Mouse (Mus musculus): ENCODE measurements around the gene Irs3. TPM values are rescaled to one million over a fixed set of nuclear protein-coding genes. Genes with fewer than 3 reads are reported as not detected.
A peak's percentile ranks its signal among the peaks of the same experiment; 100 is the strongest.

Irs3 gene
- polyA plus RNA-seq, 1 experiment from 2014 or later = 0.09 TPM

- H3K27ac ChIP-seq (ENCODE audit: low read length) = no peak within 1 kb of the TSS
- 71% methylated on average over 11 of the region's 11 CpGs for WGBS
- H3K9ac ChIP-seq (replicated peaks; ENCODE audit: low read depth, low read length) = no peak within 1 kb of the TSS
Observed at GRCm38 (mm10) chr5:137613550-137613949, 32.0 kb downstream of the Irs3 start, which contains the start of gene Pcolce. Gene Pcolce, minus strand, starts transcription at chr5:137613784.

GRCm38 (mm10) chr5:137613076-137613475 lies 32.4 kb downstream of the Irs3 start:
- Histone ChIP-seq H3K4me2 (ENCODE audit: low read length) (no peak overlapping the region), H3K27me3 (replicated peaks; ENCODE audit: control insufficient read depth, insufficient read depth, low read length) (no peaks in the 10 kb centered on the region), H3K36me3 (ENCODE audit: control insufficient read depth, insufficient read depth) (no peaks in the 10 kb centered on the region), H3K9ac (replicated peaks; ENCODE audit: low read depth, low read length) (no peak overlapping the region), H3K4me1 (replicated peaks; ENCODE audit: control insufficient read depth, insufficient read depth, low read length) (no peaks in the 10 kb centered on the region), H3K9me3 (ENCODE audit: control insufficient read depth, low read length) (no peaks in the 10 kb centered on the region), H3K27ac (ENCODE audit: low read length) (no peak overlapping the region), H3K4me3 (replicated peaks; ENCODE audit: low read length) (no peak overlapping the region)
- 75% methylated on average over 5 of the region's 5 CpGs for WGBS
- ATAC-seq = no peak

More at GRCm38 (mm10) chr5:137613550-137613949, 32.0 kb downstream of the Irs3 start, which contains the start of gene Pcolce:
- Histone ChIP-seq H3K9me3 (ENCODE audit: control insufficient read depth, low read length) (no peaks in the 10 kb centered on the region), H3K27me3 (replicated peaks; ENCODE audit: control insufficient read depth, insufficient read depth, low read length) (no peaks in the 10 kb centered on the region), H3K4me1 (replicated peaks; ENCODE audit: control insufficient read depth, insufficient read depth, low read length) (no peaks in the 10 kb centered on the region), H3K4me2 (ENCODE audit: low read length) (no peak within 1 kb of the TSS), H3K4me3 (replicated peaks; ENCODE audit: low read length) (no peak within 1 kb of the TSS), H3K36me3 (ENCODE audit: control insufficient read depth, insufficient read depth) (no peaks in the 10 kb centered on the region)
- ATAC-seq = no peak

- Histone ChIP-seq H3K4me1 (replicated peaks; ENCODE audit: control insufficient read depth, insufficient read depth, low read length) (0 out of 2 replicates have a peak, but pooled peaks cover 2% of the 10 kb centered on the region), H3K27me3 (replicated peaks; ENCODE audit: control insufficient read depth, insufficient read depth, low read length) (no peaks in the 10 kb centered on the region; the same call in 1 of the 2 replicates), H3K9me3 (ENCODE audit: control insufficient read depth, low read length) (no peaks in the 10 kb centered on the region), H3K27ac (ENCODE audit: low read length) (no peak overlapping the region), H3K4me2 (ENCODE audit: low read length) (no peak overlapping the region), H3K36me3 (ENCODE audit: control insufficient read depth, insufficient read depth) (no peaks in the 10 kb centered on the region), H3K9ac (replicated peaks; ENCODE audit: low read depth, low read length) (no peak overlapping the region), H3K4me3 (replicated peaks; ENCODE audit: low read length) (no peak overlapping the region)
- 33% methylated on average over 6 of the region's 6 CpGs for WGBS
- ATAC-seq = no peak
Observed at GRCm38 (mm10) chr5:137611245-137611602, 34.3 kb downstream of the Irs3 start.

- Histone ChIP-seq H3K27me3 (replicated peaks; ENCODE audit: control insufficient read depth, insufficient read depth, low read length) (no peaks in the 10 kb centered on the region; the same call in 1 of the 2 replicates), H3K4me2 (ENCODE audit: low read length) (no peak overlapping the region), H3K9ac (replicated peaks; ENCODE audit: low read depth, low read length) (no peak overlapping the region), H3K4me3 (replicated peaks; ENCODE audit: low read length) (no peak overlapping the region), H3K9me3 (ENCODE audit: control insufficient read depth, low read length) (no peaks in the 10 kb centered on the region), H3K27ac (ENCODE audit: low read length) (no peak overlapping the region), H3K4me1 (replicated peaks; ENCODE audit: control insufficient read depth, insufficient read depth, low read length) (0 out of 2 replicates have a peak, but pooled peaks cover 2% of the 10 kb centered on the region), H3K36me3 (ENCODE audit: control insufficient read depth, insufficient read depth) (no peaks in the 10 kb centered on the region)
- no peak for ATAC-seq
- WGBS = 24% methylated on average over 11 of the region's 12 CpGs
Observed at GRCm38 (mm10) chr5:137610548-137611244, 34.8 kb downstream of the Irs3 start.

GRCm38 (mm10) chr5:137610056-137610455 lies 35.5 kb downstream of the Irs3 start:
- ATAC-seq = no peak
- no peaks in the 10 kb centered on the region for H3K36me3 ChIP-seq (ENCODE audit: control insufficient read depth, insufficient read depth)
- no peaks in the 10 kb centered on the region for H3K9me3 ChIP-seq (ENCODE audit: control insufficient read depth, low read length)
- H3K4me1 ChIP-seq (replicated peaks; ENCODE audit: control insufficient read depth, insufficient read depth, low read length) = 0 out of 2 replicates have a peak, but pooled peaks cover 2% of the 10 kb centered on the region
- no peaks in the 10 kb centered on the region; the same call in 1 of the 2 replicates for H3K27me3 ChIP-seq (replicated peaks; ENCODE audit: control insufficient read depth, insufficient read depth, low read length)
- WGBS = 80% methylated on average over 4 of the region's 4 CpGs
- H3K27ac ChIP-seq (ENCODE audit: low read length) = no peak overlapping the region
- no peak overlapping the region for H3K9ac ChIP-seq (replicated peaks; ENCODE audit: low read depth, low read length)
- H3K4me2 ChIP-seq (ENCODE audit: low read length) = no peak overlapping the region
- no peak overlapping the region for H3K4me3 ChIP-seq (replicated peaks; ENCODE audit: low read length)

GRCm38 (mm10) chr5:137609292-137609691 lies 36.2 kb downstream of the Irs3 start:
- Histone ChIP-seq H3K9ac (replicated peaks; ENCODE audit: low read depth, low read length) (no peak overlapping the region), H3K4me3 (replicated peaks; ENCODE audit: low read length) (no peak overlapping the region), H3K36me3 (ENCODE audit: control insufficient read depth, insufficient read depth) (no peaks in the 10 kb centered on the region), H3K4me2 (ENCODE audit: low read length) (no peak overlapping the region), H3K9me3 (ENCODE audit: control insufficient read depth, low read length) (no peaks in the 10 kb centered on the region), H3K4me1 (replicated peaks; ENCODE audit: control insufficient read depth, insufficient read depth, low read length) (0 out of 2 replicates have a peak, but pooled peaks cover 2% of the 10 kb centered on the region), H3K27ac (ENCODE audit: low read length) (no peak overlapping the region), H3K27me3 (replicated peaks; ENCODE audit: control insufficient read depth, insufficient read depth, low read length) (no peaks in the 10 kb centered on the region; the same call in 1 of the 2 replicates)
- no peak for ATAC-seq
- WGBS = 60% methylated on average over 3 of the region's 3 CpGs

- Histone ChIP-seq H3K4me1 (replicated peaks; ENCODE audit: control insufficient read depth, insufficient read depth, low read length) (0 out of 2 replicates have a peak, but pooled peaks cover 2% of the 10 kb centered on the region), H3K27me3 (replicated peaks; ENCODE audit: control insufficient read depth, insufficient read depth, low read length) (no peaks in the 10 kb centered on the region; the same call in 1 of the 2 replicates), H3K9me3 (ENCODE audit: control insufficient read depth, low read length) (no peaks in the 10 kb centered on the region), H3K36me3 (ENCODE audit: control insufficient read depth, insufficient read depth) (no peaks in the 10 kb centered on the region), H3K27ac (ENCODE audit: low read length) (no peak overlapping the region), H3K4me2 (ENCODE audit: low read length) (peak overlapping the region; percentile 28), H3K4me3 (replicated peaks; ENCODE audit: low read length) (no peak overlapping the region), H3K9ac (replicated peaks; ENCODE audit: low read depth, low read length) (0 out of 2 replicates have a peak overlapping the region, but pooled peaks have one; percentile 3)
- no peak for ATAC-seq
- WGBS = 22% methylated on average over 23 of the region's 23 CpGs
Observed at GRCm38 (mm10) chr5:137608654-137609190, 36.8 kb downstream of the Irs3 start.

- Histone ChIP-seq H3K36me3 (ENCODE audit: control insufficient read depth, insufficient read depth) (no peaks in the 10 kb centered on the region), H3K27me3 (replicated peaks; ENCODE audit: control insufficient read depth, insufficient read depth, low read length) (no peaks in the 10 kb centered on the region; the same call in 1 of the 2 replicates), H3K9me3 (ENCODE audit: control insufficient read depth, low read length) (no peaks in the 10 kb centered on the region), H3K4me3 (replicated peaks; ENCODE audit: low read length) (no peak overlapping the region), H3K4me1 (replicated peaks; ENCODE audit: control insufficient read depth, insufficient read depth, low read length) (peaks cover 2% of the 10 kb centered on the region; the same call in 1 of the 2 replicates), H3K27ac (ENCODE audit: low read length) (no peak overlapping the region), H3K9ac (replicated peaks; ENCODE audit: low read depth, low read length) (0 out of 2 replicates have a peak overlapping the region, but pooled peaks have one; percentile 3), H3K4me2 (ENCODE audit: low read length) (peak overlapping the region; percentile 28)
- 11% methylated on average over 24 of the region's 26 CpGs for WGBS
- no peak for ATAC-seq
Observed at GRCm38 (mm10) chr5:137607860-137608653, 37.5 kb downstream of the Irs3 start.

GRCm38 (mm10) chr5:137601365-137601729 lies 44.2 kb downstream of the Irs3 start:
- H3K9ac ChIP-seq (replicated peaks; ENCODE audit: low read depth, low read length) = peak overlapping the region; percentile 20
- no peak for ATAC-seq
- no peaks in the 10 kb centered on the region for H3K27me3 ChIP-seq (replicated peaks; ENCODE audit: control insufficient read depth, insufficient read depth, low read length)

More at GRCm38 (mm10) chr5:137601365-137601729, 44.2 kb downstream of the Irs3 start:
- Histone ChIP-seq H3K4me3 (replicated peaks; ENCODE audit: low read length) (peak overlapping the region; percentile 65), H3K4me1 (replicated peaks; ENCODE audit: control insufficient read depth, insufficient read depth, low read length) (peaks cover 27% of the 10 kb centered on the region), H3K36me3 (ENCODE audit: control insufficient read depth, insufficient read depth) (no peaks in the 10 kb centered on the region), H3K27ac (ENCODE audit: low read length) (no peak overlapping the region), H3K4me2 (ENCODE audit: low read length) (peak overlapping the region; percentile 61), H3K9me3 (ENCODE audit: control insufficient read depth, low read length) (no peaks in the 10 kb centered on the region)
- WGBS = under 1% methylated on average over 22 of the region's 22 CpGs
